Mouse (Mus musculus) lung, embryonic 14.5 days (tissue): ENCODE measurements at regions not wholly inside any gene's neighbourhood (a gene's known extent, or its start where the extent isn't known, plus 50 kb on each side); places are given as distances from the start of the nearest gene placed in this dataset.

Source experiments
- ATAC-seq: fragments of 200-750 bp; cut with Nextera tagmentation; 2 replicates; pipeline ENCODE4 v1.8.0; 2017; ENCODE audit warnings: mild to moderate bottlenecking, moderate TSS enrichment, moderate library complexity; ENCODE audit not compliant: insufficient read depth
- DNase-seq: peaks from one replicate; pipeline ENCODE4 v3.0.0-alpha.2; 2015
- H3K27ac ChIP-seq: fragments of 300-500 bp; sonication (generic); 2 replicates; pipeline ENCODE4 v1.5.1; 2014; ENCODE audit warnings: low read depth, mild to moderate bottlenecking, moderate library complexity
- H3K27me3 ChIP-seq: fragments of 300-500 bp; sonication (generic); 2 replicates; pipeline ENCODE4 v1.6.1; 2014; ENCODE audit warnings: low read length, control low read depth; ENCODE audit not compliant: insufficient read depth
- H3K36me3 ChIP-seq: fragments of 300-500 bp; sonication (generic); 2 replicates; pipeline ENCODE4 v1.6.1; 2014; ENCODE audit warnings: control low read depth; ENCODE audit not compliant: insufficient read depth
- H3K4me1 ChIP-seq: fragments of 300-500 bp; sonication (generic); 2 replicates; pipeline ENCODE4 v1.6.1; 2014; ENCODE audit warnings: antibody characterized with exemption, control low read depth; ENCODE audit not compliant: insufficient read depth
- H3K4me2 ChIP-seq: fragments of 300-500 bp; sonication (generic); 2 replicates; pipeline ENCODE4 v1.6.1; 2014; ENCODE audit warnings: mild to moderate bottlenecking
- H3K4me3 ChIP-seq: fragments of 300-500 bp; sonication (generic); 2 replicates; pipeline ENCODE4 v1.5.1; 2014; ENCODE audit warnings: low read depth, low read length
- H3K9ac ChIP-seq: fragments of 300-500 bp; sonication (generic); 2 replicates; pipeline ENCODE4 v1.6.1; 2014
- H3K9me3 ChIP-seq: fragments of 300-500 bp; sonication (generic); 2 replicates; pipeline ENCODE4 v1.6.1; 2016; ENCODE audit warnings: low read depth, low read length, control low read depth
- CTCF ChIP-seq: IDR thresholded peaks from 2 replicates; pipeline ENCODE4 v1.5.1; 2016; ENCODE audit warnings: antibody characterized with exemption, low read depth
- WGBS: fragments of 180-500 bp; shearing (Covaris S2); extraction: QIAGEN DNeasy Blood & Tissue Kit; methylation state at CpG from one replicate; pipeline ENCODE4 v1.1.7; 2014; 5-methylcytosine and 5-hydroxymethylcytosine counted together

DNA sequence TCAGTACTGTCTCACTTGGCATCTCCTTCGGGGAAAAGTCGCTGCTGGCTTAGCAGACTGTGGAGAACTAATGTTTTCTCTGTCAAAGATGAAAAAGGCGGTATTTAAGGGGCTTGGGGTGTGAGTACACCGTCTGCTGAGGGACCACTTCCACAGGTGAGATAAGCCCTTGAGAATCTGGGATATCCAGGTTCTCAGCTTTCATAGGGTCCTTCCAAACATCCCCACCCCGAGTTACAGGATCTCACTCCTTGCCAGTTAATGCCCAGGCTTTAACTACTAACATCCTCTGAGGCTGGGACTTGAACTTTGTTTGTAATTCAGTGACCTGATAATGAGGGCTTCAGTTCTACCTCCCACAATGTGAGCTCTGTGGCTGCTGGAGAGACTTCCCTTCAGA is 86.9 kb downstream of the Emp1 start:
- Histone ChIP-seq H3K27me3 (no peaks in the 10 kb centered on the region), H3K9ac (no peak overlapping the region), H3K27ac (no peak overlapping the region), H3K36me3 (no peaks in the 10 kb centered on the region), H3K9me3 (no peaks in the 10 kb centered on the region), H3K4me2 (no peak overlapping the region), H3K4me1 (no peaks in the 10 kb centered on the region), H3K4me3 (no peak overlapping the region)
- DNase-seq (no peak), ATAC-seq (no peak)
- no peak for TF ChIP-seq CTCF
- 51% methylated on average over 5 of the region's 5 CpGs for WGBS

- TF ChIP-seq CTCF: no peak
- Histone ChIP-seq H3K4me1 (no peaks in the 10 kb centered on the region), H3K27ac (no peak overlapping the region), H3K4me2 (no peak overlapping the region), H3K4me3 (no peak overlapping the region), H3K9ac (no peak overlapping the region), H3K9me3 (no peaks in the 10 kb centered on the region), H3K27me3 (no peaks in the 10 kb centered on the region), H3K36me3 (no peaks in the 10 kb centered on the region)
- 73% methylated on average over 7 of the region's 7 CpGs for WGBS
- DNase-seq (peak; percentile 24), ATAC-seq (no peak)
Measured at GRCm38 (mm10) chr6:135450573-135450972, 88.2 kb downstream of the Emp1 start.

DNA sequence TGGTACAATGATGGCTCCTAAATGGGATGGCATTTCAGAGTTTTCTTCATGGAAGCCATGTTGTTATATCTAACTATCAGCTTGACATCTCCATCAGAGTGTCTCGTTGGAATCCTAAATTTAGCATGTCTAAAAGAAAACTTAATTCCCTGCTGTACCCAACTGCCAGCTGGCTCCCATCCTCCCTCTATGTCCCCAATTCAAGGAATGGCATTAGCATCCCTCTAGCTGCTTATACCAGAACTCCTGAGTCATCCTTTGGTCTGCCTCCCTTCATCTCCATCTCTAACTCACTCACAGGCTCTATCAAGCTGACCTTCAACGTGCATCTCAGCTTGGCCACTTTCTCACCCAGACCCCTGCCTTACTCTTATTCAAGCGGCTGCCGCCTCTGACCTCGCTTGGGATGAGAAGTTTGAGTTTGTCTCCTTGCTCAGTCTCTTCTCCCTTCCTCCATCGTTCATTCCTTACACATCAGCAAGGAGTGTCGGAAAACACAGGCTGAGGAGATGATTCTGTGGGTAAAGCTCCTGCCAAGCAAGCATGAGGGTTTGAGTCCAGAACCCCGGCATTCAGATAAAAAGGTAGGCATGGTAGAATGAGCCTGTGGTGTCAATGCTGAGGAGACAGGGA is 88.9 kb downstream of the Emp1 start:
- Histone ChIP-seq H3K9ac (no peak overlapping the region), H3K27me3 (no peaks in the 10 kb centered on the region), H3K36me3 (no peaks in the 10 kb centered on the region), H3K4me2 (no peak overlapping the region), H3K4me1 (no peaks in the 10 kb centered on the region), H3K9me3 (no peaks in the 10 kb centered on the region), H3K4me3 (no peak overlapping the region), H3K27ac (no peak overlapping the region)
- WGBS: 90% methylated on average over 8 of the region's 8 CpGs
- ATAC-seq (no peak), DNase-seq (no peak)
- TF ChIP-seq CTCF: no peak

DNA sequence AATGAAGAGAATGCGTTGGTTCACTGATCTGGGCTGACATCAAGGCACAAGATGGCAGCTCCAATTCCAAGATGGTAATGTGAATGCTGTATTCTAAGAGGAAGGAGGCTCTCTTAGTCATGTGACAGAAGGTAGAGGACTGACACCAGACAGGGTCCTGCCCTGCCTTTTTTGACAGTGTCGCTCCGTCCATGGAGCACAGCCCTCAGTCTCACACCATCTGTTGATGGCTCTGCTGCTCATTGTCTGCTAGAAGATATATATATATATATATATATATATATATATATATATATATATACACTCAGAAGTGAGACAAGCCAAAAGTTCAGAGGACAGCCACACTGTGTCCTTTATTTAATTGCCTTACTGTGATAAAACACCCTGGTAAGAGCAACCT is 90.7 kb downstream of the Emp1 start:
- H3K27ac ChIP-seq: no peak overlapping the region
- no peak overlapping the region for H3K9ac ChIP-seq
- no peaks in the 10 kb centered on the region for H3K4me1 ChIP-seq
- H3K4me3 ChIP-seq: no peak overlapping the region
- no peak overlapping the region for H3K4me2 ChIP-seq
- H3K9me3 ChIP-seq: no peaks in the 10 kb centered on the region
- DNase-seq (no peak), ATAC-seq (no peak)
- TF ChIP-seq CTCF: no peak
- 78% methylated on average over 3 of the region's 3 CpGs for WGBS
- no peaks in the 10 kb centered on the region for H3K36me3 ChIP-seq
- no peaks in the 10 kb centered on the region for H3K27me3 ChIP-seq

DNA sequence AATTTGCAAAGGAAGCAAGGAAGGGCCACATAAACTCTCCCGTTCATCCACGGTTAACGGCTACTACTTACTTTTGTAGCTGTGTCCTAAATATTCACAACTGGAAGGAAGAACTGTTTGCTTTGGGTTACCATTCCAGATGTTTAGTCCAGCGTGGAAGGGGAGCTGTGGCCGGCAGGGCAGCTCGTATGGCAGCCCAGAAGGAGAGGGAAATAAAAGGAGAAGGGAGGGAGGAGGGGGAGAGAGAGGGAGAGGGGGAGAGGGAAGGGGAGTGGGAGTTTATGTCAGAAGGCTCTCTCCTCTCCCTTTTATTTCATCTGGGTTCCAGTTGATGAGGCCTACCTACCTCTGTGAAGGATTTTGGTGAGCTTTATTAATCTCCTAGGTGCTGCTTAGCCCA is 110.2 kb downstream of the Emp1 start:
- TF ChIP-seq CTCF: no peak
- Histone ChIP-seq H3K4me1 (no peaks in the 10 kb centered on the region), H3K9ac (no peak overlapping the region), H3K27me3 (no peaks in the 10 kb centered on the region), H3K9me3 (no peaks in the 10 kb centered on the region), H3K27ac (no peak overlapping the region), H3K4me2 (no peak overlapping the region), H3K36me3 (no peaks in the 10 kb centered on the region), H3K4me3 (no peak overlapping the region)
- WGBS: 50% methylated on average over 6 of the region's 6 CpGs
- DNase-seq: no peak
- no peak for ATAC-seq

GRCm38 (mm10) chr6:135473146-135473545 is 110.8 kb downstream of the Emp1 start:
- Histone ChIP-seq H3K9me3 (no peaks in the 10 kb centered on the region), H3K27me3 (no peaks in the 10 kb centered on the region), H3K36me3 (no peaks in the 10 kb centered on the region), H3K9ac (no peak overlapping the region), H3K4me2 (no peak overlapping the region), H3K4me3 (no peak overlapping the region), H3K4me1 (no peaks in the 10 kb centered on the region), H3K27ac (no peak overlapping the region)
- ATAC-seq: no peak
- DNase-seq: no peak
- 85% methylated on average over 4 of the region's 4 CpGs for WGBS
- no peak for TF ChIP-seq CTCF

DNA sequence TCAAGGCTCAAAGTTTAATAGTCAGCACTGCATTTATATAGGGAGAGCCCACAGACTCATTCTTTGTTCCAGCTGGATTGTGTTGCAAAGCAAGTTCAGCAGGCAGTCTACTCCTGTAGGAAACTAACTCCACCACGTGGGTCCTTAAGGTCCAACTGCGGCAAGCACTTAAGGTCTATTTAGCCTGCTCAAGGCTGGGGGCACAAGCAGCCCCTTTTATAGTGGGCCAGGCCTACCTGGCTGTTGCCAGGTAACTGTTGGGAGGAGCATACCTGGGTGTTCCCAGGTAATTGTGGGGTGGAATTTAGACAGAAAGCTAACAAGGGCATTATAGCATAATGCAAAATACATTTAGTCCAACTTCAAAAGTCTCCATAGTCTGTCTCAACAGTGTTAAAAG is 126.5 kb downstream of the Emp1 start:
- 44% methylated on average over 2 of the region's 2 CpGs for WGBS
- H3K9me3 ChIP-seq: no peaks in the 10 kb centered on the region
- DNase-seq: peak; percentile 24
- ATAC-seq: no peak
- no peak overlapping the region for H3K9ac ChIP-seq
- H3K4me3 ChIP-seq: no peak overlapping the region
- H3K27me3 ChIP-seq: no peaks in the 10 kb centered on the region
- H3K4me2 ChIP-seq: no peak overlapping the region
- no peak for TF ChIP-seq CTCF
- no peaks in the 10 kb centered on the region for H3K36me3 ChIP-seq
- H3K27ac ChIP-seq: no peak overlapping the region
- H3K4me1 ChIP-seq: no peaks in the 10 kb centered on the region

- Histone ChIP-seq H3K27me3 (no peaks in the 10 kb centered on the region), H3K27ac (no peak overlapping the region), H3K4me1 (no peaks in the 10 kb centered on the region), H3K9me3 (no peaks in the 10 kb centered on the region), H3K4me2 (no peak overlapping the region), H3K36me3 (no peaks in the 10 kb centered on the region), H3K9ac (no peak overlapping the region), H3K4me3 (no peak overlapping the region)
- 87% methylated on average over 1 of the region's 1 CpGs for WGBS
- ATAC-seq (no peak), DNase-seq (no peak)
- TF ChIP-seq CTCF: no peak
Measured at GRCm38 (mm10) chr6:135493983-135494382, 131.6 kb downstream of the Emp1 start.
